Mouse (Mus musculus) embryonic fibroblast, embryonic 13.5 days (primary cell): ENCODE measurements at regions not wholly inside any gene's neighbourhood (a gene's known extent, or its start where the extent isn't known, plus 50 kb on each side); places are given as distances from the start of the nearest gene placed in this dataset.

ENCODE experiments used
- CTCF ChIP-seq: IDR thresholded peaks from 2 replicates; pipeline ENCODE4 v1.5.1; 2011; ENCODE audit warnings: mild to moderate bottlenecking, control low read depth, low read length, moderate library complexity, borderline replicate concordance; ENCODE audit not compliant: insufficient read depth
- POLR2A ChIP-seq: IDR thresholded peaks from 2 replicates; pipeline ENCODE4 v1.6.1; 2011; ENCODE audit warnings: low read depth, mild to moderate bottlenecking, control low read depth, low read length, moderate library complexity

DNA sequence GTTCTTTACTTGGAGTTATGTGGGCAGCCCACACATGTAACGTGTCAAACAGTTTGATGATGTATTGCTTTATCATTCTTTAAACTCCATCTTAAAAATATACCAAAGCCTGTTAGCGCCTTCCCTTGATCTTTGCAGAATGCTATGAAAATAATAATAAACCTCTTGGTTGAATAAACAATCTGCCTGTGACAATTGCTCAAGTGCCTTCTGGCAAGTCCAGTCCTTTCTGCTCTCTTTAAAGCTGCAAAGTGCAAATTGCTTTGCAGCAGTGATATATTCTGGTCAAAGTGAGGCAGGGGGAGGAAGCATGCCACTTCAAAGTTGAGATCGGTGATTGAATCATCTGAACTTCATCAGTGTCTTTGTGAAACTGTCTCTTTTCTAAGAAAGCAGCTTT, 193.0 kb downstream of the Etv1 start:
- TF ChIP-seq POLR2A (no peak), CTCF (no peak)
